Comparison of ENCODE assay signal across 24 mouse cellular contexts in genomic region chr12:17452273-17452672, GRCm38 (mm10).
"Had no signal": no experiment of that assay in that cellular context is flagged by ENCODE, and none has a peak within 500 bp of the region (broad histone marks: within the 10 kb centered on the region; RNA-seq: fewer than 3 reads in every experiment).

No protein-coding gene starts in this region.

- H3K27me3 ChIP-seq: heart, embryonic 13.5 days; heart, embryonic 15.5 days; hindbrain, embryonic 13.5 days; hindbrain, embryonic 15.5 days; limb, embryonic 13.5 days; limb, embryonic 15.5 days had no signal

- H3K9ac ChIP-seq: heart, embryonic 13.5 days; heart, embryonic 15.5 days; hindbrain, embryonic 13.5 days; hindbrain, embryonic 15.5 days; limb, embryonic 13.5 days; limb, embryonic 15.5 days; liver, embryonic 14.5 days had no signal

- ATAC-seq: hindbrain, postnatal 0 days; intestine, embryonic 16.5 days had no signal

- H3K27ac ChIP-seq: heart, adult 2 months; heart, embryonic 13.5 days; heart, embryonic 15.5 days; hindbrain, embryonic 13.5 days; hindbrain, embryonic 15.5 days; hindbrain, postnatal 0 days; limb, embryonic 13.5 days; limb, embryonic 15.5 days; liver, embryonic 14.5 days had no signal

- H3K36me3 ChIP-seq: heart, embryonic 13.5 days; heart, embryonic 15.5 days; hindbrain, embryonic 13.5 days; hindbrain, embryonic 15.5 days; limb, embryonic 13.5 days; limb, embryonic 15.5 days had no signal

- H3K9me3 ChIP-seq: heart, embryonic 13.5 days; heart, embryonic 15.5 days; hindbrain, embryonic 13.5 days; hindbrain, embryonic 15.5 days; limb, embryonic 13.5 days; limb, embryonic 15.5 days had no signal

- DNase-seq: gastrocnemius, postnatal 14 days; gastrocnemius, postnatal 36 days; heart, adult 11 months; heart, adult 2 months; heart, postnatal 14 days; heart, postnatal 36 days; kidney, adult 11 months; kidney, adult 8-10 months; kidney, postnatal 10 days; kidney, postnatal 36 days; layer of hippocampus, adult 9-11 months; layer of hippocampus, postnatal 36 days; left cerebral cortex, postnatal 4 days had no signal

- H3K4me3 ChIP-seq: heart, adult 2 months; heart, embryonic 13.5 days; heart, embryonic 15.5 days; hindbrain, embryonic 13.5 days; hindbrain, embryonic 15.5 days; limb, embryonic 13.5 days; limb, embryonic 15.5 days had no signal

- H3K4me1 ChIP-seq: hindbrain, embryonic 13.5 days; hindbrain, embryonic 15.5 days; limb, embryonic 13.5 days; limb, embryonic 15.5 days had no signal

- H3K4me2 ChIP-seq: heart, embryonic 11.5 days; heart, embryonic 13.5 days; heart, embryonic 15.5 days; hindbrain, embryonic 13.5 days; hindbrain, embryonic 15.5 days; limb, embryonic 13.5 days; limb, embryonic 15.5 days; liver, embryonic 11.5 days had no signal
